Mouse (Mus musculus): ENCODE measurements at regions not wholly inside any gene's neighbourhood (a gene's known extent, or its start where the extent isn't known, plus 50 kb on each side); places are given as distances from the start of the nearest gene placed in this dataset.

- TF ChIP-seq CTCF (IDR thresholded peaks at IDR 0.05; ENCODE audit: insufficient read depth, low read depth, low read length) (no peak), POLR2A (IDR thresholded peaks at IDR 0.05; ENCODE audit: insufficient read depth, low read depth, low read length) (no peak)
These were observed 54.0 kb upstream of the Cpeb4 start for GRCm38 (mm10) chr11:31818032-31818431.

All from olfactory bulb, adult 2 months (tissue).